Mouse (Mus musculus) T-helper 1 cell (primary cell): ENCODE results near the gene Gm44579.

Experiments
- in situ Hi-C: fragments of 300-600 bp; cut with MboI, MseI; formaldehyde crosslinking; loops from one replicate; pipeline ENCODE4 v1.15.1; 2025; ENCODE audit warnings: high pct_unique_total_duplicates

Gene Gm44579

DNA sequence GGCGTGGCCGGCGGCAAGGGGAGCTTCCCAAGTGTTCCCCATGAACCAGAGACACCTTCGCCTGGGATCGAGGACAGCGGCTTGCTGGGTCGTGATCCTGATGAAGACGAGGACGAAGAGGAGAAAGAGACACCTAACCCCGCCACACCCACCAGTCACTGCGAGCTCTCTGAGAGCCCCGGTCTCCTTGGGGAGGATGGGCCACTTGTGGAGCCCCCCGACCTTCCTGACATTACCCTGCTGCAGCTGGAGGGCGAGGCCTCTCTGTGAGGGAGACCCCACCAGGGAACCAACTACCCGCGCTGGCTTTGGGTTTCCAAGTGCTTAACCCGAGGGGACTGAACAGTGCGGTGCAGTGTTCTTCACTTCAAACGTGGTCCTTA lies 52.2 kb downstream of the Gm44579 start:
- in situ Hi-C loops: no loop called here

DNA sequence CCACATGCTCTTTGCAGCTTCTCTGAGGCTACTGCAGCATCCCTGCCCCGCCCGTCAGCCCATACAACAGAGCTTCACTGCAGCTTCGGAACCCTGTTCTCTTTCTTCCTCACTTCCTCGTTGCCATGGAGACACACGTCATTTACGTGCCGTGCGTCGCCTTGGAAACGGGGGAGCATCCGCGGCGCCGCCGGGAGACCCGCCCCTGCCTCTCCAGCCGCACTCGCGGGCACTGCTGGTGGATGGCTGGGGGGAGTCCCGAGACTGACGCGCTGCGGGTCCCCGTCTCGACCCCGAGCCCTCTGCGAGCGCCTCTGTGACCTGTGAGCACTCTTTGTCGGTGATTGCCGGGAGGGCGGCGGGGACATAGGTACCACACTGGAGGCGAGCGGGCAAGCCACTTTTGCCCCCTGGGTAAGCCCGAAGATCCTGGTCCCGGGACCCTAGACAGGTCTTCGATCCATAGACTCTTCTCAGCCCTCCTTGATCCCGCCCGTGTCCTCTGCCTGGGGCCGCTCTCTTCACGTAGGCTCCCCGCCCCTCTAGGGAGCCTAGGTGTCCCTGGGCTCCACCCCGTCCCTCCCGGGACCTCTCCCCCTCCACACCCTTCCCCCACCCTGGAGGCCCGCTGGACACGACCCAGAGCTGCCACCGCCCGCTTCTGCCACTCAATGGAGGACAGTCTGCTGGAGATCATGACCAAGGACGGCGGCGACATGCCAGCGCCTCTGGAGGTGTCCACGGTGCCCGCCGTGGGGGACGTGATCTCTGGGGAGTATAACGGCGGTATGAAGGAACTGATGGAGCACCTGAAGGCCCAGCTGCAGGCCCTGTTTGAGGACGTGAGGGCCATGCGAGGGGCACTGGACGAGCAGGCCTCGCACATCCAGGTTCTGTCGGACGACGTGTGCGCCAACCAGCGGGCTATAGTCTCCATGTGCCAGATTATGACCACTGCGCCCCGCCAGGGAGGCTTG lies 52.8 kb downstream of the Gm44579 start:
- in situ Hi-C loops: no loop called here

DNA sequence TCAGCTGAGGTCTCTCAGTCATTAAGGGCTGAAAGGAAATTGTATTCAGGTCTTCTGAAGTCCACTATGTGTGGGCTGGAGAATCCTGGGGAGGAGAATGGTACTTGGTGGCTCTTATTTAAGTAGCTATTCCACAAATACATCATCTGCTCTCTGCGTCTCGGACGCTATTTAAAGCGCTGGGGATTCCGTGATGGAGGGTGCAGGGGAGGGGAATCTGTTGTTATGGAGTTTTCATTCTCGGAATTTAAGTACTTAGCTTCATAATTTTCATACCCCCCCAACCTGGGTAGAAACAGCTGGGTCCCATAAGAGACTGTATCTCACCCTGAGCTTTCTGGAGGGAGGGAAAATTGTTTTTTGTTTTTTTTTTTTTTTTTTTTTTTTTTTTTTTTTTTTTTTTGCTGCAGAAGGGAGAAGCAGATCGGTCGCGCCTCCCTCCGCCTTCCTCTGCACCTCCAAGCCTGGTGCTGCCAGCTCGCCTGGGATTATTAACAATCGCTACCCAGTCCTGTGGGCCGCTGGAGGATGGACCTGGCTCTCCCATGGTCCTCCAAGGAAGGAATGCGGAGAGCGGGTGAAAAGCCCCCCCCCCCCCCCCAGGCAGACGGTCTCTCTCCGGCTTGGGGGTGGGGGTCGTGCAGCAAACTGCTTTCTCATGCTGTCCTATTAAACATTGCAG lies 53.7 kb downstream of the Gm44579 start, which contains the start of gene Ccdc184:
TSS of gene Ccdc184 (plus strand) at position 196 of the 682 bp plus-strand sequence.
- in situ Hi-C loops: no loop called here

DNA sequence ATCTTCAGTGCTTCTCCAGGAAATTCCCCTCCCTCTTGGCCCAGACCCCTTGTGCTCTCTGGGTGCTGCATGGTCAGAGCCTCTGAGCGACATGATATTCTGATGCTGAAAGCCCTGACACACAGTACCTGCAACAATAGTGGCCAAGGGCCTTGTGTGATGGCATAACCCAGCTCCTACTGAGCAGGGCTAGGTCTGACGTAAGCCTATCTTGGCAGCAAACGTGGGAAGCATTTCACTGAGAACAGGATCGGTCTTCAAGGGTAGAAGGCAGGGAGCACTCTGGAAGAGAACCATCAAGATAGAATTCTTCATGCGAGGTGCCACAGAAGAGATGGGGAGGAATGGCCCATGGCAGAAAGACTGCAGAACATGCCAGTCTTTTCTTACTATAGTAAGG lies 55.3 kb downstream of the Gm44579 start, which contains the start of gene Asb8:
TSS of gene Asb8 (minus strand) at position 101 of the 400 bp plus-strand sequence.
- in situ Hi-C loops: no loop called here

DNA sequence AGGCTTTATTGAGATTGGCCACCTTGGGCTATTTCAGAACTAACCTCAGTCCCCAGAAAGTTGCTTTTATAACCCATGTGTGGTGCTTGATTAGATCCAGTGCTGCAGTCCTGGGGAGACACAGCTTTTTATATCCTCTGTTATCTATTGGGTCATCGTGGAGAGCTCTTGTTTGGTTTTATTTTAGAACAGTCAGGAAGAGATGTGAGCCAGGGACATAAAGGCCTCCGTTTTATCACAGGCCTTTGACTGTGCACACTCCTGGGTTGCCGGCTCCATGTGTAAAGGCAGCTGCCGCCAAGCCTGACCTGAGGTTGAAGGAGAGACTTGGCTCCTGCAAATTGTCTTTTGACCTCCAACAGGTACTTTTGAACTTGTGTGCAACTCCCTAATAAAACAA lies 58.2 kb downstream of the Gm44579 start:
- in situ Hi-C loops: no loop called here

DNA sequence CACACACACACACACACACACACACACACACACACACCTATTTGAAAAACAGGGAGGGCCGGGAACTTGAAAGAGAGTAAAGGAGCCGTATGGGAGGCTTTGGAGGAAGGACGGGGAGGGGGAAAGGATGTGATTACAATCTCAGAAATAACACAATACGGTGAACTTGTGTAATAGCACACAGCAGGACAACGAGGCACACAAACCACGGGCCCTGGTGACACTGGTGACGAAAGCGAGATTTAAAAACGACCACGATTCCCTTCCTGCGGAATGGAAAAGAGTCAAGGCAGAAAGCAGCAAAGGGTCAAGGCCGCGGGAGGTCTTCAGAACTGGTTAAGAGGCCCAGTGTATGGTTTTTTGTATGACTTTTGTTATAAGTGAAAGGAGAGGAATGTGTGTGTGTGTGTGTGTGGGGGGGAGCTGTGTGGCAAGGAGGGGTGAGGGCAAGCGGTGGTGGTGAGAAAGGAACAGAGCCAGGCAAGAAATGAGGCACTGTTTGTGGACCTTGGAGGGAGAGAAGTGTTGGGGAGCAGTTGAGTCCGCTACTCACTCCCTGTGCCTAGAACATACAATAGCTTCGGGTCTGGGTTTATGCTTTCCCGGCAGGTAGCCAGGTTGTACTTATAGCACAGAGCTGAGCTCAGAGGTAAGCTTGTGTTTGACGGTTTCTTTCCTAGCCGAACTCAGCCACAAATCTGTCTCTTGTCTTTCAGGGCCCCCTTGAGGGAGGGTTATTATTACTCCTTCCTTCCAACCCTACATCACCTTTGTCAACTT lies 59.6 kb downstream of the Gm44579 start:
- in situ Hi-C loops: no loop called here

DNA sequence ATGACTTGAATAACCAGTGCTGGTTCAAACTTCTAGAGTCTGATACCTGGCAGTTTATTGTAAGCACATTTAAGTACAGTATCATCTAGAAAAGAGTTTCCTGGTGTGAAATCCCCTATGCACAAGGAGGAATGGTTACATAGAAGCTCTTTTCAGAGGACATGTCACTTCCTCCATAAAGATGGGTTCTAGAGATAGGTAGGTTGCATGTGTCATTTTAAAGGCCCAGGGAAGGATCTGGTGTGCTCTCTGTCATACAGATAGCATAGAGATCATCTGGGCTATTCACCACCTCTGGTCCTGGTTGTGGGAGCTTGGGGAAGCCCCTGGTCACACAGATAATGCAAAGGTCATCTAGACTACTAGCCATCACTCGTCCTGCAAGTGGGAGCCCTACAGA lies 63.5 kb downstream of the Gm44579 start:
- in situ Hi-C loops: no loop called here

DNA sequence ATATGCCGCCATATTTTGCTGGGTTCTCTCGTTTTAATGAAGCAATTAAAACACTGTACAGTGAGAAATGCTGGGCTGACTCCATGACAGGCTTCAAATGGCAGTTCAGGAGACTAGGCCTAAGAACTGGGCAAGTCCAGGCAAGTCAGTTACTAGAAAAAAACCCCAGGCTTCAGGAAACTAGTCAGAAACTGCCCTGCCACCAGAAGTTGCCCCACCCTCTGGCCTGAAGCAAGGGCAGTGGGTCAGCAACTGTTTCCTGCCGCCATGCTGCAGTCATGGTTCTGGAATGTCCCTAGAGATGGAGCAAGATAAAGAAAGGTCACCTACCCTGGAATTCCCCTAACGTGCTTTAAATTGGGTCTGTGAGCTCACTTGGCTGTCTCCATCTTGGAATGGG lies 64.8 kb downstream of the Gm44579 start:
- in situ Hi-C loops: no loop called here

DNA sequence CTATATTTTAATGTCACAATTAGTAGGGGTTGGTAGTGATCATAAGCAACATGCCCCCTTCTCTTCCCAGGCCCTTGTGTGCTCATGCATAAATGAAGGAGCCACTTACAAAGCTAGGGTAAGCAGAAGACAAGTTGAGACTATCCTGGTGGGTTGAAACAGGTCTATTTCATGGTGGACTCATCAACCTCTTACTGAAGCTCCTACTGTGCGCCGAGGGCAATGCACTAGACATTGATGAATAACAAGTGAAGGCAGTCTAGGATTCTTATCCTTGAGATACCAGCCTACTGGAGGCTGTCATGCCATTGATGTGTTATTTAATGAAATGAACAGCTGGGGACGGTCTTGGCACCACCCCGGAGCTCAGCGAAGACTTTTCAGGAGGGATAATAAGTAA lies 65.5 kb downstream of the Gm44579 start:
- in situ Hi-C loops: no loop called here

DNA sequence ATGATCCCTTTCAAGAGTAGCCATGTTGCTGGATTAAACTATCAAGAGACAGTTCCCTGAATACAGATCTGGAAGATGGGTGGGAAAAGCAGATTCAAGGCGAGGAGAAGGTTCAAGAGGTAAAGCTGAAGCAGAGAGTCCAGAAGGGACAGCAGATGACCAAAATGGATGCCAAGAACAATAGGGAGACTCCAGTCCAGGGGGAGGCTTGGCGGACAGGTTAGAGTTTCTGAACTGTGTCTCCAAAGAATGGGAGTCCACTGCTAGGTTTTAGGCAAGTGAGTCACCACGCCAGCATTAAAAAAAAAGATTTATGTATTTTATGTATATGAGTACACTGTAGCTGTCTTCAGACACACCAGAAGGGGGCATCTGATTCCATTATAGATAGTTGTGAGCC lies 66.1 kb downstream of the Gm44579 start:
- in situ Hi-C loops: loop anchor here (5.0 kb wide), 1 partner anchor 62 kb away; the partner anchor contains the start of genes Pfkm and Senp1

DNA sequence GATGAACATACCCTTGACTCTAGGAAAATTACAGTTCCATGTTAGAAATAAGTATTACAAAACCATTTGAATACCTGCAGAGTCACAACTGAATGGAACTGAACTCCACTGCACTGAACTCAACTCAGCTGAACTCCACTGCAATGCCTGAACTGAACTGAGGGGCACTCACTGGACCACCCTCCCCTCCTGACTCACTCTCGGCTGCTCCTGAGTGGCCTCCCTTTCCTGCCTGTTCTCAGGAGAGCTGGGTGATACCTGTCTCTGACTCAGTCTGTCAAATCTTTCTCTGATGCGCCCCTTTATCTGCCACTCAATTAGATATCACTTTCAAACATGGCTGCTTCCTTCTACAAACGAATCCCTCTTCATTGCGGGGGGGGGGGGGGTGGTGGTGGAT lies 66.6 kb downstream of the Gm44579 start:
- in situ Hi-C loops: loop anchor here (5.0 kb wide), 1 partner anchor 62 kb away; the partner anchor contains the start of genes Pfkm and Senp1

DNA sequence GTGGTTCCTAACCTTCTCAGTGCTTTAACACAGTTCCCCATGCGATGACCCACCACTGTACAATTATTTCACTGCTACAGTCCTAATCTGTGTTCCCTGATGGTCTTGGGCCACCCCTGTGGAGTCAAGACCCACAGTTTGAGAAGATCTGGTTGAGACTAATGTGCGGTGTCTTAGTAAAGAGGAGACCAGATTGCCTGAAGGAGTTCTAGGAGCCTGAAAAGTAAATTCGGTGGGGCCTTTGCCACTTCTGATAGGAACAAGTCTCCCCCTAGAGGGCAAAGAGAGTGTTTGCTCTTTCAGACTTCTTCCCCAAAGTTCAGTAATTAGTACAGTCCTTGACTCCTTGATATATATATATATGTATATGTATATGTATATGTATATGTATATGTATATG lies 67.2 kb downstream of the Gm44579 start:
- in situ Hi-C loops: loop anchor here (5.0 kb wide), 1 partner anchor 61 kb away; the partner anchor contains the start of genes Pfkm and Senp1

DNA sequence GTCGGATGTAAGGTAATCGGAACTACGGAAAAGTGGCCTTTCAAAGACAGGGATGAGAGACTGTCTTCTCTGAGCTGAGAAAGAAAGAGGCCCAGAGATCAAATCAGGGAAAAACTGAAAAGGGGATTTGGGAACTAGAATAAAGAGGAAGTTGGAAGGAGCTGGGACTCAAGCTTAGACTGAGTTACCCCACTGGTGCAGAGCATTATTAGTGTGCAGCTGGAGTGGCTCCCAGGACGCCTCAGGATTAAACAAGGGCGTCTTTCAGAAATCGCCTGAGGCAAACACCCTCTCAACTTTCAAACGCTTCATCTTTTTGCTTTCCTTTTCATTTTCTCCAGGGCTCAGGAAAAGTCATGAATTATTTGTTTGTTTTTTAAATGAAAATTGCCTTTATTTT lies 67.9 kb downstream of the Gm44579 start:
- in situ Hi-C loops: loop anchor here (5.0 kb wide), 1 partner anchor 61 kb away; the partner anchor contains the start of genes Pfkm and Senp1

DNA sequence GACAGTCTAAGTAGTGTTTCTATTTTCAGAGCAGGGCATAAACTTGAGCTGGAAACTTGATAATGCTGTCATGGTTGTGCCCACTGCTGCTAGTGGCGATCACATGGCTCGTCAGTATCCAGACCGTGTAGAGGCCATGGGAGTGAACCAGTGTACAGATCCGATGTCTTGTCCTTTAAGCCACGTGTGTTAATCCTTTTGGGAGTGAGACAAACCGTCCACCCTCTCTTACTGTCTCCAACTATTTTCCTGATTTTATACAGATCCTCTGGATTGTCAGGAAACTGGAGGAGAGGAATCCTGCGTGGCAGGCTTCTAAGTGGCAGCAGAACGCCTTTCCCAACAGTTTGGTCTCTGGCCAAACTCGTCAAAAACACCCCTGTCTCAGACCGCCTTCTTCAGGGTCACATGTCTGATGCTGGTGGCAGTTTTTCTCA lies 71.6 kb downstream of the Gm44579 start:
- in situ Hi-C loops: no loop called here

DNA sequence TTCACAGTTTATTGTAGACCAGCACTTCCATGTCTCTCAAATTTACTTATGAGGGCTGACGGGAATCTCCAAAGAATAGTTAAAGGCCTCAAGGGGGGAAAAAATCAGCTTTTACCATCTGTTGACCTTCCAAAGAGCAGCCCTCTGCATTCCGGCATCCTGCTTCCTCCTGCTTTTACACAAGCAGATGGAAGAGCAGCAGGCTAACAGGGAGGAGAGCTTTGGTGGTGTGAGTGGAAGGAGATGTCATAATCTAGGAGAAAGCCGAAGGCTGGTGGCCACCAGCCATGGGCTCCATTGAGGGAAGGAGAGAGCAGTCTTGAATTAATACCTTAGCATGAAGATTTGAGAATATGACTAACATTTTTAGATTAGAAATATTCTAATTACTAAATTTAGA lies 72.4 kb downstream of the Gm44579 start:
- in situ Hi-C loops: no loop called here

DNA sequence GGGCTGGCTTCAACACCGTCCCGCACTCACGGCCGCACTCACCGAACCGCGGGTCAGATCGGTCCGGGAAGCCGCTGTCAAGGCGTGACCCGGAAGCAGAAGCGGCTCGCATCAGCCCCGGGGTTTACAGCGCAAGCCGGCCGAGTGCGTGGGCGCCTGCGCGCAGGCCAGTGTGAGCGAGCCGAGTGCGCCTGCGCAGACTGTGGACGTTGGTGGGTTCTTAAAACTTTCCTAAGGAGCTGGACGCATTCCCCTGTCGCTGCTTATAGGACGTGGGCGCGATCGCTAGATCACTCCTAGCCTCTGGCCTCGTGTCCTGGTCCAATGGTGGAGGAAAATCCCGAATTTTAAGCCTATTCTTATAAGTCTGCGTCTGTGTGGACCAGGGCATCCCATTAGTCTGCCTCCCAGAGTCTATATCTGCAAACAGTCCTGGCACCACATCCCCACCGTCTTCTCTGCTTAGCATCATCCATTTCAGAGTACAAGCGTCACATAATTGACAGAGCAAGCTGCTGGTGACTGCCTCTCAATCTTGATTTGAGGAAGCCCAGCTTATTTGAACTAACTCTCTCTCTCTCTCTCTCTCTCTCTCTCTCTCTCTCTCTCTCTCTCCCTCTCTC lies 75.1 kb downstream of the Gm44579 start:
- in situ Hi-C loops: no loop called here

DNA sequence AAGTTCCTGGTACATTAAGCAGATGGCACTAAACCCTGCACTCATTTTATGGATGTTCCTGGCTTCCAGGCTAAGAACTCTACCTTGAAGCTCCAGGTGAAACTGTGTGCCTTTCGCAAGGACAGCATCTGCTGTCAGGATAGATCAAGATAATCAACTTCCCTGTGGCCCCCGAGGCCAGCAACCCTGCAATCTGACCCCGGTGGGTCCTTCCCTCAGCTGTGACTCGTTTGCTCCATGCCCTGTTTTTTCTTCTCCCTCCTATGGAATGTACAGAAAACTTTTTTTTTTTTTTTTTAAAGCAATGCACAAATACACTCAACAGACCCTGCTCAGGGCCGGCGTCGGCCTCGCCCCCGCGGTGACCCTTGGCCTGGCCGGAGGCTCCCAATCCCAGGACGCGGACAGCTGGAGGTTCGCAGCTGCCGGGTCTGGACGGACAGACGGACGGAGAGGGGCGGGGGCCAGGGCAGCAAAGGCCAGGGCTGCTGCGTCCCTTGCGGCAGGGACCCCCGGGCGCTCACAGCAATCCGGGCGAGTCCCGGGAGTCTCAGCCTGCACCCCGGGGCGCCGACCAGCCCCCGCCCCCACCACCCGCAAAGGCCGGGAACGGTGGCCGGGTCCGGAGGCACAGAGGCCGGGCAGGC lies 75.8 kb downstream of the Gm44579 start:
- in situ Hi-C loops: no loop called here

DNA sequence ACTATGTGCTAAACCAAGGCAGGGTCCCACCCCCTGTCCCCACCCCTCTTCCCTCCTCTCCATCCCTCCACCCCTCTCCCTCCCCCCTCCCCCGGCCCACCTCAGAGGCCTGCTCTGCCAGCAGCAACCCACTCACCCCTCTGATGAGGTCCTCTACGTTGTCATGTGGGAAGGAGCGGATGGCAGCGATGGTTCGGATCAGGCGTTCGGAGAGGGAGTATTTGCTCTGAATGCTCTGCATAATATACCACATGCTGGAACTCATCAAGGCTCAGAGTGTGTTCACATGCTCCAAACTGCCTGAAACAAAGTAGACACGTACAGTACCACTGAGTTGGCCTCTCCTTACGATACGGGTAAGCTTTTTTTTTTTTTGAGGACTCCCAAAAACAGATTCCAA lies 78.3 kb downstream of the Gm44579 start:
- in situ Hi-C loops: no loop called here

DNA sequence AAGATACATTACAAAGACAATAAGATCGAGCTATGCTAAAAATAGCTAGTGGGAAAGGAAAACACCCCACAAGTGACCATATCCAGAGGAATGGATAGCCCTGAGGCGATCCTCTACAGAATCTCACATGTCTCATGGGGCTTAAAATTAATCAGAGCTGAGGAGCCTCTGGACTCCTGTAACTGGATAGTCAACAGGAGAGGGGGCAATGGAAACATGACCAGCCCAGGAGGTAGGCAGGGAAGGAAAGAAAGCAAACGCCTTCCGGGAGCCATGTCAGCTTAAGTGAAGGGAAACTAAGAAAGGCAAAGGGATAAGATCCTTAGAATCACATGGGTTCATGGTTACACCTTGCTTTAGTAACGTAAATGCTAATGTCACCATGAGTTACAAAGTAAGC lies 80.0 kb downstream of the Gm44579 start:
- in situ Hi-C loops: no loop called here

DNA sequence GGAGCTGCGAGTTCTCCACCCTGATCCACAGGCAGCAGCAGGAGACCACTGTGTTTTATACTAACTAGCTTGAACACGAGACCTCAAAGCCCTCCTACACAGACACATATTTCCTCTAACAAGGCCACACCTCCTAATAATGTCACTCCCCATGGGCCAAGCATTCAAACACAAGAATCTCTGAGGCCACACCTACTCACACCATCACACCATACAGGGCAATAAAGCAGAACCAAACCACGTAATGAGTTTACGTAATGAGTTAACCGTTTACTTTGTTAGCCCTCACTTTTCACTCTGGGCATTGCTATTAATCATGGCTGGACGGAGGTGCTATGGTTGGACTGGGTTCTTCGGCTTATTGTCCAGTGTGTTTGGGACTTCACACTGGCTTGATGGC lies 81.0 kb downstream of the Gm44579 start:
- in situ Hi-C loops: loop anchor here (5.0 kb wide), 1 partner anchor 452 kb away; no protein-coding TSS in a partner anchor
